Mouse (Mus musculus): ENCODE results near the gene Rabgap1l. TPM values are rescaled to one million over a fixed set of nuclear protein-coding genes. Genes with fewer than 3 reads are reported as not detected.
A peak's percentile ranks its signal among the peaks of the same experiment; 100 is the strongest.

The Rabgap1l gene
- 64.6 and 78.7 TPM in 2 replicates for total RNA-seq (2014; rRNA removed)
- 4.7 and 6.4 TPM in 2 replicates for polyA plus RNA-seq (2012; rRNA removed)

DNA sequence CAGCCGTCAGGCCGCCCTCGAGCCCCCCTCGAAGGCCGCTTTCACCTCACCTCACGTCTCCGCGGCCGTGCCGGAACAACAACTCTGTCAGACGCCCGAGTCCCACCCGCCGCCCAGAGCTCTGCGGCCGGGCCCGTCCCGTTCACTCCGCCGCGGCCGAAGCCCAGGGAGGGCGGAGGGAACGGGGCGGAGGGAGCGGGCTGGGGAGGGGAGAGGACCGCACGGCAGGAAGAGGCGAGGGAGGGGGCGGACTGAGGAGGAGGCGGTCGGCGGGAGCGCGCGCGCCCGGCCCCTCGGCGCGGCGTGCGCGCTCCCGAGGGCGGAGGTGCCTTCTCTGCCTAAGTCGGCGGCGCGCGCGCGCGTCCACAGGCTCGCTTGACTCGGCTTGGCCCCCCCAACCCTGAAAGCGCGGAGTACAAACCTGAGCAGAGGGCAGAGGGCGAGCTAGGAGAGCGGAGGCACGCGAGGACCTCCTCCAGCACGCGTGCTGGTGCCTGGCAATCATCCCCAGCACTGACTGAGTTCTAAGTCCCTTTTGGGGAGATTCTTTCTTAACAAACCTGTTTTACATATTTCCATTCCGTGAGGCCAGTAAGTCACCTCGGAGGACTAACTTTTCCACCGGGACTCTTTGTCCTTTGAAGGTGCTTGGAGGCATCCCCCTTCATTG is at the start of gene Rabgap1l:
Rabgap1l (minus strand) TSS at position 526 of the 670 bp plus-strand sequence.
- peak; percentile 93 for DNase-seq (ENCODE audit: extremely low read depth, low read depth, low spot score)
- no peaks in the 10 kb centered on the region for H3K27me3 ChIP-seq (ENCODE audit: control insufficient read depth, insufficient read depth, low read length)
- WGBS = under 1% methylated on average over 58 of the region's 67 CpGs
- TF ChIP-seq CTCF (IDR thresholded peaks at IDR 0.05; ENCODE audit: low read depth, low read length) = no peak
- TF ChIP-seq POLR2A (IDR thresholded peaks at IDR 0.05; ENCODE audit: extremely low read depth, insufficient read depth, low read length) = peak; percentile 73; the same call in 1 of the 2 replicates
- peaks cover 5% of the 10 kb centered on the region; the same call in 1 of the 2 replicates for H3K4me1 ChIP-seq (ENCODE audit: control insufficient read depth, insufficient read depth, low read length)
- peak within 1 kb of the TSS; percentile 85 for H3K4me3 ChIP-seq (ENCODE audit: insufficient read depth, low read depth, low read length)
- peak within 1 kb of the TSS; percentile 98 for H3K9ac ChIP-seq (ENCODE audit: low read depth, low read length)
- peak within 1 kb of the TSS; percentile 97 for H3K27ac ChIP-seq (replicated peaks; ENCODE audit: insufficient read depth, low read depth, low read length)
- H3K79me2 ChIP-seq (ENCODE audit: control insufficient read depth, insufficient read depth, low read length) = peaks cover 3% of the 10 kb centered on the region; the same call in 1 of the 2 replicates
- H3K36me3 ChIP-seq (ENCODE audit: control insufficient read depth, insufficient read depth, low read length) = no peaks in the 10 kb centered on the region

DNA sequence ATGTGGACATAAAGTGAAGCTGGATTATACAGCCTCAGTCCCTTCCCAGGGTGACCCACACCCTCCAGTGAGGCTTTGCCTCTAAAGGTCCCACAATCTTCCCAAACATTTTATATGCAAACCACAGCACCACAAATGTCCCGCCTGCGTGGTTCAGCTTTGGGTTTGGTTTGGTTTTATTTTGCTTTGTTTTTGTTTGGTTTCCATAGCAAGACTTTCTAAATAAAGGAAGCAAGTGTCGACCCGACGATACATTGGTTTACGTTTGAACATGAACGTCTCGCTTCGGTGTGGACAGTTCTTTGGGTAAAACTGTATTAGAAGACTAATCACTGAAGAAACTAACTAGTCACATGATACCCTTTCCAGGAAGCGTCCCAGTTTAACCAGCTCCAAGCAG is 49.6 kb upstream of the Rabgap1l start:
- DNase-seq (ENCODE audit: extremely low read depth, low read depth, low spot score) = no peak
- TF ChIP-seq POLR2A (IDR thresholded peaks at IDR 0.05; ENCODE audit: extremely low read depth, insufficient read depth, low read length) (no peak), CTCF (IDR thresholded peaks at IDR 0.05; ENCODE audit: low read depth, low read length) (no peak)
- Histone ChIP-seq H3K27me3 (ENCODE audit: control insufficient read depth, insufficient read depth, low read length) (no peaks in the 10 kb centered on the region), H3K79me2 (ENCODE audit: control insufficient read depth, insufficient read depth, low read length) (no peaks in the 10 kb centered on the region), H3K9ac (ENCODE audit: low read depth, low read length) (no peak overlapping the region), H3K4me1 (ENCODE audit: control insufficient read depth, insufficient read depth, low read length) (peaks cover 2% of the 10 kb centered on the region; the same call in 1 of the 2 replicates), H3K27ac (replicated peaks; ENCODE audit: insufficient read depth, low read depth, low read length) (no peak overlapping the region), H3K4me3 (ENCODE audit: insufficient read depth, low read depth, low read length) (no peak overlapping the region), H3K36me3 (ENCODE audit: control insufficient read depth, insufficient read depth, low read length) (no peaks in the 10 kb centered on the region)
- 75% methylated on average over 10 of the region's 10 CpGs for WGBS

DNA sequence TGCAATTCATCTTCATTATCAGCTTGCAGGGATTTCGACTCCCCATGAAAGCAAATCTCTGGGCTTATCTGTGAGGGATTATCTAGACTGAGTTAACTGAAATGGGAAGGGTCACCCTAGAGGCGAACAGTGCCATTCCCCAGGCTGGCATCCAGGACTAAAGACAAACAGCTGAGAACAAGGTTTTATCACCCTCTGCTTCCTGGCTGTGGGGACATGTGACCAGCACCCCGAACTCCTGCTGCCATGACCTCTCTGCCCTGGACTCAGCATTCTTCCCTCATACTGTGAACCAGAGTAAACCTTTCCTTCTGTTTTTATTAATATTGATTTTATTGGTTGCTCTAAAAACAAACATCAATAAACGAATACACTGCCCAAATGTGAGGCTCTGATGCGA is 47.6 kb upstream of the Rabgap1l start:
- Histone ChIP-seq H3K9ac (ENCODE audit: low read depth, low read length) (no peak overlapping the region), H3K4me1 (ENCODE audit: control insufficient read depth, insufficient read depth, low read length) (peaks cover 2% of the 10 kb centered on the region; the same call in 1 of the 2 replicates), H3K79me2 (ENCODE audit: control insufficient read depth, insufficient read depth, low read length) (no peaks in the 10 kb centered on the region), H3K27ac (replicated peaks; ENCODE audit: insufficient read depth, low read depth, low read length) (no peak overlapping the region), H3K4me3 (ENCODE audit: insufficient read depth, low read depth, low read length) (no peak overlapping the region), H3K36me3 (ENCODE audit: control insufficient read depth, insufficient read depth, low read length) (no peaks in the 10 kb centered on the region), H3K27me3 (ENCODE audit: control insufficient read depth, insufficient read depth, low read length) (no peaks in the 10 kb centered on the region)
- DNase-seq (ENCODE audit: extremely low read depth, low read depth, low spot score) = peak; percentile 95
- TF ChIP-seq CTCF (IDR thresholded peaks at IDR 0.05; ENCODE audit: low read depth, low read length) (0 out of 2 replicates have a peak, but pooled peaks have one; percentile 5), POLR2A (IDR thresholded peaks at IDR 0.05; ENCODE audit: extremely low read depth, insufficient read depth, low read length) (no peak)
- WGBS = 10% methylated on average over 5 of the region's 5 CpGs

DNA sequence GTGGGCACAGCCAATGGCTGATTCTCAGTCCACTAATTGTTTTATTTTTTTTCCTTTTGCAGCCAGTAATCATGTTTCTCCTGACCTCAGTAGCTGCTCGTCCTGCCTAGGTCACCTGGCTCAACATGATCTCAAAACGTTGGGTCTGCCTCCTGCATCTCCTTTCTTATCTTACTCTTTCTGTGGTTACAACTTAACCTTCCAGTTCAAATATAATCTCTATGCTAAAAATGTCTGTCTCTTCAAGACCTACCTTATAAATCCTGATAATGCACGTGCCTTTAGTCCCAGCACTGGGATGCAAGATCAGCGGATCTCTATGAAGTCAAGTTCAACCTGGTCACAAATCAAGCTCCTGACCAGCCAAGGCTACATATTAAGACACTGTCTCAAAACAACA is 46.1 kb upstream of the Rabgap1l start:
- Histone ChIP-seq H3K27ac (replicated peaks; ENCODE audit: insufficient read depth, low read depth, low read length) (no peak overlapping the region), H3K79me2 (ENCODE audit: control insufficient read depth, insufficient read depth, low read length) (no peaks in the 10 kb centered on the region), H3K4me1 (ENCODE audit: control insufficient read depth, insufficient read depth, low read length) (peaks cover 2% of the 10 kb centered on the region; the same call in 1 of the 2 replicates), H3K4me3 (ENCODE audit: insufficient read depth, low read depth, low read length) (no peak overlapping the region), H3K36me3 (ENCODE audit: control insufficient read depth, insufficient read depth, low read length) (no peaks in the 10 kb centered on the region), H3K27me3 (ENCODE audit: control insufficient read depth, insufficient read depth, low read length) (no peaks in the 10 kb centered on the region), H3K9ac (ENCODE audit: low read depth, low read length) (no peak overlapping the region)
- DNase-seq (ENCODE audit: extremely low read depth, low read depth, low spot score) = no peak
- TF ChIP-seq POLR2A (IDR thresholded peaks at IDR 0.05; ENCODE audit: extremely low read depth, insufficient read depth, low read length) (no peak), CTCF (IDR thresholded peaks at IDR 0.05; ENCODE audit: low read depth, low read length) (no peak)
- WGBS = 79% methylated on average over 4 of the region's 4 CpGs

DNA sequence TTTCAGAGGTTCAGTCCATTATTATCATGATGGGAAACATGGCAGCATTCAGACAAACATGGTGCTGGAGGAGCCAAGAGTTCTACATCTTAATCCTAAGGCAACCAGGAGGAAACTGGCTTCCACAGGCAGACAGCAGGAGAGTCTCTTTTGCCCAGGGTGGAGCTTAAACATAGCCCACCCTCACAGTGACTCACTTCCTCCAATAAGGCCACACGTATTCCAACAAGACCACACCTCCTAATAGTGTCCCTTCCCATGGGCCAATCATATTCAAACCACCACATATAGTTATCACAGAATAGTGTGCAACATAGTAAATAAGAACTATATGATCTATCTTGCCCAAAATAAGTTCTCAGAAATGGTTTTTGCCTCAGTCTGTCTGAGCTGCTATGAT is 41.4 kb upstream of the Rabgap1l start:
- 94% methylated on average over 1 of the region's 1 CpGs for WGBS
- Histone ChIP-seq H3K27ac (replicated peaks; ENCODE audit: insufficient read depth, low read depth, low read length) (no peak overlapping the region), H3K36me3 (ENCODE audit: control insufficient read depth, insufficient read depth, low read length) (no peaks in the 10 kb centered on the region), H3K9ac (ENCODE audit: low read depth, low read length) (no peak overlapping the region), H3K4me3 (ENCODE audit: insufficient read depth, low read depth, low read length) (no peak overlapping the region), H3K27me3 (ENCODE audit: control insufficient read depth, insufficient read depth, low read length) (no peaks in the 10 kb centered on the region), H3K4me1 (ENCODE audit: control insufficient read depth, insufficient read depth, low read length) (no peaks in the 10 kb centered on the region), H3K79me2 (ENCODE audit: control insufficient read depth, insufficient read depth, low read length) (no peaks in the 10 kb centered on the region)
- no peak for DNase-seq (ENCODE audit: extremely low read depth, low read depth, low spot score)
- no peak for TF ChIP-seq CTCF (IDR thresholded peaks at IDR 0.05; ENCODE audit: low read depth, low read length)
- TF ChIP-seq POLR2A (IDR thresholded peaks at IDR 0.05; ENCODE audit: extremely low read depth, insufficient read depth, low read length) = no peak
